Mouse (Mus musculus): ENCODE measurements around the gene Scarb1.

- TF ChIP-seq CTCF (IDR thresholded peaks at IDR 0.05) (no peak), EP300 (IDR thresholded peaks at IDR 0.05) (no peak)
Observed at GRCm38 (mm10) chr5:125388358-125389092, 47.6 kb upstream of the Scarb1 start.

Measured in lung, postnatal 0 days (tissue).